Mouse (Mus musculus) lung, embryonic 16.5 days (tissue): Measurements from ENCODE around the gene Cope. TPM values are rescaled to one million over a fixed set of nuclear protein-coding genes. Genes with fewer than 3 reads are reported as not detected.

ENCODE experiments used
- ATAC-seq: fragments of 200-750 bp; cut with Nextera tagmentation; 2 replicates; pipeline ENCODE4 v1.8.0; 2017; ENCODE audit warnings: low read depth, mild to moderate bottlenecking, moderate library complexity
- H3K27ac ChIP-seq: fragments of 300-500 bp; sonication (generic); 2 replicates; pipeline ENCODE4 v1.5.1; 2014; ENCODE audit warnings: mild to moderate bottlenecking, control low read depth, low read length
- H3K27me3 ChIP-seq: fragments of 300-500 bp; sonication (generic); 2 replicates; pipeline ENCODE4 v1.6.1; 2014; ENCODE audit warnings: low read depth, low read length, mixed read lengths; ENCODE audit not compliant: control insufficient read depth, insufficient read depth
- H3K36me3 ChIP-seq: fragments of 300-500 bp; sonication (generic); 2 replicates; pipeline ENCODE4 v1.6.1; 2014; ENCODE audit warnings: low read length; ENCODE audit not compliant: control insufficient read depth, insufficient read depth
- H3K4me1 ChIP-seq: fragments of 300-500 bp; sonication (generic); replicated peaks from 2 replicates; pipeline ENCODE4 v1.6.1; 2014; ENCODE audit warnings: low read length, mixed read lengths; ENCODE audit not compliant: control insufficient read depth, insufficient read depth
- H3K4me2 ChIP-seq: fragments of 300-500 bp; sonication (generic); 2 replicates; pipeline ENCODE4 v1.6.1; 2014; ENCODE audit warnings: low read depth, low read length, control low read depth
- H3K4me3 ChIP-seq: fragments of 300-500 bp; sonication (generic); 2 replicates; pipeline ENCODE4 v1.5.1; 2014; ENCODE audit warnings: mild to moderate bottlenecking, low read length, control low read depth
- H3K9ac ChIP-seq: fragments of 300-500 bp; sonication (generic); 2 replicates; pipeline ENCODE4 v1.6.1; 2014; ENCODE audit warnings: low read length, control low read depth
- H3K9me3 ChIP-seq: fragments of 300-500 bp; sonication (generic); 2 replicates; pipeline ENCODE4 v1.6.1; 2016; ENCODE audit warnings: low read length; ENCODE audit not compliant: control insufficient read depth
- whole genome bisulfite sequencing: fragments of 180-500 bp; shearing (Covaris S2); extraction: QIAGEN DNeasy Blood & Tissue Kit; methylation state at CpG from one replicate; pipeline ENCODE4 v1.1.7; 2014; 5-methylcytosine and 5-hydroxymethylcytosine counted together
- polyA plus RNA-seq: library from polyadenylated mRNA; unstranded; fragments of >200 nt; fragmentation: Nextera tagmentation; extraction: Ambion mirVana; gene quantifications from 2 replicates; pipeline ENCODE4 v1.2.1, GENCODE M21; 2015

Gene Cope
- polyA plus RNA-seq, 1 experiment from 2014 or later: 325 TPM

- Histone ChIP-seq H3K9ac (no peak overlapping the region), H3K27me3 (no peaks in the 10 kb centered on the region), H3K4me3 (no peak overlapping the region), H3K4me2 (no peak overlapping the region), H3K4me1 (peaks cover 8% of the 10 kb centered on the region), H3K36me3 (no peaks in the 10 kb centered on the region), H3K9me3 (no peaks in the 10 kb centered on the region), H3K27ac (no peak overlapping the region)
- no peak for ATAC-seq
These were observed 28.0 kb upstream of the Cope start for GRCm38 (mm10) chr8:70274350-70274749.

DNA sequence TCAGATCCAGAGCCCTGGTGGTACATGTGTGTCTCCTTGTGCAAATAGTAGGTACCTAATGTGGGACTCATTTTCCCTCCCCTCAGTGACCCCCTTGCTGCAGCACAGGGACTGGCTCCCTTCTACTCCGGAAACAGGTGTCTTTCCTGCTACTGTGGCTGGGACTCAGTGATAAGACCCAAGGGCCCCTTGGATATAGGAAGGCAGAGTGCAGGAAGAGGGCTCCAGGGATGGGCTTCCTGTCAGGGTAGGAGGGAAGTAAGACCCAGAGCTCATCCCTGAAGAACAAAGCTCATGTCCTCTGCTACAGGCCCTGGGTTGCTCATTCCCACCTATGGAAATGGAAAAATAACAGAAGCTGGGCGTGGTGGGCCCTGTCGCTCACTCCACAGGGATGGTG lies 25.8 kb upstream of the Cope start:
- no peaks in the 10 kb centered on the region for H3K27me3 ChIP-seq
- H3K4me1 ChIP-seq: peaks cover 11% of the 10 kb centered on the region
- H3K36me3 ChIP-seq: no peaks in the 10 kb centered on the region
- H3K9me3 ChIP-seq: no peaks in the 10 kb centered on the region
- WGBS: 62% methylated on average over 3 of the region's 3 CpGs
- no peak overlapping the region for H3K4me3 ChIP-seq
- ATAC-seq: peak; percentile 81
- no peak overlapping the region for H3K4me2 ChIP-seq
- peak overlapping the region; percentile 64 for H3K27ac ChIP-seq
- no peak overlapping the region for H3K9ac ChIP-seq

DNA sequence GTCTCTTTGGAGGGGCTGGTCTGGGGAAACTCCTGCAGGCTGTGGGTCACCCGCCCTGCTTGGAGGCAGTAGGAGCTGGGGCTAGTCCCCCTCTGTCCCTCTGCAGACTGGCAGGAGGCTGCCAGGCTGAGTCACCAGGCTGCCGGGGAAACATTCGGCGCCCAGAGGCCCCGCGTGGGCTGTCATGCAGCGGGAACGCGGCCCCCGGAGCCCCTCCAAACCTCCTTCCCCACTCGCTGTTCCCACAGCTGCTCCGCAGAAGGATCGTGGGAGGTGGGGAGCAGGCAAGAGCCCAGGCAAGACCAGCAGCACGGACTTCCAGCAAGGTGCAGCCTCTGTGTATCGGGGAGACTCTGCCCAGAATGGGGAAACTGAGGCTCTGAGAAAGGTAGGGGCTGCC lies 24.1 kb upstream of the Cope start:
- no peak overlapping the region for H3K27ac ChIP-seq
- H3K9ac ChIP-seq: peak overlapping the region; percentile 30; the same call in 1 of the 2 replicates
- H3K27me3 ChIP-seq: no peaks in the 10 kb centered on the region
- peaks cover 7% of the 10 kb centered on the region; the same call in 1 of the 2 replicates for H3K4me1 ChIP-seq
- WGBS: 52% methylated on average over 15 of the region's 15 CpGs
- no peak overlapping the region for H3K4me2 ChIP-seq
- H3K36me3 ChIP-seq: no peaks in the 10 kb centered on the region
- H3K4me3 ChIP-seq: no peak overlapping the region
- no peak for ATAC-seq
- no peaks in the 10 kb centered on the region for H3K9me3 ChIP-seq

DNA sequence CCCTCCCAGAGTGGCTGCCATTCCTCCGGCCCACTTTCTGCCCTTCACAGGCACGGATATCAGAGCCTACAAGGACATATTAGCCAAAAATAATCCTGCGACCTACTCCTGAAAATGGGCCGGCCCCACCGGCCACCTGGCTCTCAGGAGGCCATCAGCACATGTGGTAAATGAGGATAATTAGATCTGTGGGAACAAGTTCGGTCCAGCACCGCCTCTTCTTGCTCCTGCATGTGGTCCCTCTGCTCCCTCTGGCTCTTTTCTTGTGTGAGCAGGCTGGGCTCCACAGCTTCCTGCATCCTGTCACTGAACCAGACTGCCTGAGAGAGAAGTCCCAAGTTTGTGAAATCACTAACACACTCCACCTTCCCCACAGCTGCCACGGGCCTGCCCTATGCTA lies 23.1 kb upstream of the Cope start:
- 0 out of 2 replicates have a peak overlapping the region, but pooled peaks have one; percentile 12 for H3K27ac ChIP-seq
- WGBS: 67% methylated on average over 8 of the region's 8 CpGs
- no peaks in the 10 kb centered on the region for H3K27me3 ChIP-seq
- H3K9ac ChIP-seq: no peak overlapping the region
- no peaks in the 10 kb centered on the region for H3K9me3 ChIP-seq
- no peak for ATAC-seq
- no peaks in the 10 kb centered on the region for H3K36me3 ChIP-seq
- peaks cover 7% of the 10 kb centered on the region; the same call in 1 of the 2 replicates for H3K4me1 ChIP-seq
- no peak overlapping the region for H3K4me2 ChIP-seq
- H3K4me3 ChIP-seq: no peak overlapping the region

- no peak for ATAC-seq
- peaks cover 6% of the 10 kb centered on the region for H3K36me3 ChIP-seq
- 21% methylated on average over 3 of the region's 3 CpGs for WGBS
- H3K9me3 ChIP-seq: no peaks in the 10 kb centered on the region
- no peak overlapping the region for H3K4me3 ChIP-seq
- H3K27me3 ChIP-seq: no peaks in the 10 kb centered on the region
- H3K4me1 ChIP-seq: peaks cover 11% of the 10 kb centered on the region; the same call in 1 of the 2 replicates
- H3K9ac ChIP-seq: no peak overlapping the region
- H3K27ac ChIP-seq: peak overlapping the region; percentile 2; the same call in 1 of the 2 replicates
- no peak overlapping the region for H3K4me2 ChIP-seq
These were observed 21.3 kb upstream of the Cope start for GRCm38 (mm10) chr8:70281001-70281400.

DNA sequence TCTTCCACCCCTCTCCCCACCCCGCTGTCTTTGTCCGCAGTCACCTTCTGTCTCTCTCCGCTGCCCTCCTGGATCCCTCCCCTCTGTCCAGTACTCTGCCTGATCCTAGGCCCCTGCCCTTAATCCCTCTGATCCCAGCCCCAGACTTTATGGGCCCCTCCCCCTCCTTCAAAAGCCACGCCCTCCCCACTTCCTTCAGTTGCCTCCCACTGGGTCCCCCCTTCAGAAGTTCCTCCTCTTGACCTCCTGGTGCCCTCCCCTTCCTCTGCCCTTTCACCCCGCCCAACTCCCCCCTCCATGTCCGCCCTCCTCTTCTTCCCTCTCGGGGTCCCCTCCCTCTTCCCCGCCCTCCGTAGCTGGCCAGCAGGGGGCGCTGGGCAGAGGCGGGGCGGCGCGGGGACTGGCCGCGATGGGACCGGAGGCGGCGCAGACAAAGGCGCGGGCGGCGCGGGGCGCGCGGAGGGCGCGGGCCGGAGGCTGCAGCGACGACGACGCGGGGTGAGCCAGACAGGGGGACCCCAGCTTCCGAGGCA lies 19.6 kb upstream of the Cope start, which contains the start of gene Homer3:
Homer3 (plus strand) TSS at position 225 of the 533 bp plus-strand sequence.
- Histone ChIP-seq H3K27me3 (no peaks in the 10 kb centered on the region), H3K9ac (peak within 1 kb of the TSS; percentile 97), H3K4me2 (peak within 1 kb of the TSS; percentile 83), H3K36me3 (peaks cover 21% of the 10 kb centered on the region), H3K4me1 (peaks cover 11% of the 10 kb centered on the region; the same call in 1 of the 2 replicates), H3K27ac (peak within 1 kb of the TSS; percentile 82), H3K4me3 (peak within 1 kb of the TSS; percentile 89), H3K9me3 (peaks cover 3% of the 10 kb centered on the region; the same call in 1 of the 2 replicates)
- ATAC-seq: peak; percentile 93
- 2% methylated on average over 27 of the region's 36 CpGs for WGBS

DNA sequence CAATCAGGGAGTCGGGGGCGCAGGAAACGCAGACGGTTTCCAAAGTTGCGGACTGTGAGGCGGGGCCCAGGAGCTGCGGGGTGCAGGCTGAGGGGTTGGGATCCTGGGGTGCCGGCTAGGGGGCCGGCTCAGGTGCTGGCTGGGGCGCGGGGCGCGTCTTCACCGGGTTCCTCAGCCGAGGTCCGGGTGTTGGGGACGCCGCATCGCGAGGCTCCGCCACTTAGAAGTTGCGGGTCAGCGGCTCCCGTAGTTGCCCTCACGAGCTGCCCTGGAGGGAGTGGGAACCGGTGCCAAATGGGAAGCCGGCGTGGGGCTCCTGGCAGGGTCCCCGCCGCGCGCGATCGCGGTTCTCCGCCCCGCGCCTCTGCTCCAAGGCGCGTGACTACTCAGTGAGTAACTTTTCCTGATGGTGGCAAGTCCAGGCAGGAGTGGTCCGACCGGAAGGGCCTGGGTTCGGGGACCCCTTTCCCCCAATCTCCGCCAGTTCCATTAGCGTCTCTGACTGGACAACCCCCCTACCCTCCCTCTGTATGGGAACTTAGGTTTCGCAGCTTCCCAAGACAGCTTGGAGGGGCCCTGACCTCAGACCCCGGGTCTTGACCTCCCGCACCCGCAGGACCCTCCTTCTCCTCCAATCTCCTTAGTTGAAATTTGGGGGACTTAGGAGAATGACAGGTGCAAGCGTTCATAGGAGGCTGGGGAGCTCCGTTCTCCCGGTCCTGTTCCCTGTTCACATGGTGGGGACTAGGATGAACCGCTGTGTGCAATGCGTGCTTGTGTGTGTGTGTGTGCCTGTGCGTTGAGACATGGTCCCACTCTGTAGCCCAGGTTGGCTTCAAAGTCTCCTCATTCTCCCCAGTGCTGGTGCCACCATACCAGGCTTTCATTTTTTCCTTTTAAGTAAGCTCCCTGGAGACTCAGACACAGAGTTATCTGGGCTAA lies 18.9 kb upstream of the Cope start:
- H3K27me3 ChIP-seq: no peaks in the 10 kb centered on the region
- H3K36me3 ChIP-seq: peaks cover 24% of the 10 kb centered on the region
- peak overlapping the region; percentile 82 for H3K27ac ChIP-seq
- H3K4me1 ChIP-seq: peaks cover 11% of the 10 kb centered on the region; the same call in 1 of the 2 replicates
- H3K9ac ChIP-seq: peak overlapping the region; percentile 97
- H3K4me3 ChIP-seq: peak overlapping the region; percentile 89
- under 1% methylated on average over 41 of the region's 55 CpGs for WGBS
- peak; percentile 56 for ATAC-seq
- peaks cover 3% of the 10 kb centered on the region; the same call in 1 of the 2 replicates for H3K9me3 ChIP-seq
- H3K4me2 ChIP-seq: peak overlapping the region; percentile 83

DNA sequence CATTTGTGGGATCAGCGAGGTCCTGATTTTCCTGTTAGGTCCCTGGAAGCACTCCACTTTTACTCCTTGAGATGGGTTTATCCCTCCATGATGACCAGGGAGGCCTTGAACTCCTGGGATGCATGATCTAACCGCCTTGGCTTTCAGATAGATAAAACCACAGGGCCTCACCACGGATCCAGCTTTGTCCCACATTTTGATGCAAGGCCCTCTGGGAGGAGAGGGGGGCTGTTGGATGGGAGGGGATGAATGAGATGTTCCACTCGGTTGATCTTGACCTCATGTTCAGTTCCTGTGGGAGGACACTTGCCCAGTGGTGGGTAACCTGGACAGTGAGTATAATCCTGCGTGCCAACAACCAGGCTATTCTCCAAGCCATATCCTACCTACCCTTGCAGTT lies 17.9 kb upstream of the Cope start:
- Histone ChIP-seq H3K27me3 (no peaks in the 10 kb centered on the region), H3K36me3 (peaks cover 28% of the 10 kb centered on the region), H3K4me2 (peak overlapping the region; percentile 29), H3K27ac (no peak overlapping the region), H3K9ac (no peak overlapping the region), H3K4me1 (peaks cover 11% of the 10 kb centered on the region; the same call in 1 of the 2 replicates), H3K4me3 (no peak overlapping the region), H3K9me3 (peaks cover 3% of the 10 kb centered on the region; the same call in 1 of the 2 replicates)
- WGBS: 74% methylated on average over 5 of the region's 5 CpGs
- no peak for ATAC-seq

DNA sequence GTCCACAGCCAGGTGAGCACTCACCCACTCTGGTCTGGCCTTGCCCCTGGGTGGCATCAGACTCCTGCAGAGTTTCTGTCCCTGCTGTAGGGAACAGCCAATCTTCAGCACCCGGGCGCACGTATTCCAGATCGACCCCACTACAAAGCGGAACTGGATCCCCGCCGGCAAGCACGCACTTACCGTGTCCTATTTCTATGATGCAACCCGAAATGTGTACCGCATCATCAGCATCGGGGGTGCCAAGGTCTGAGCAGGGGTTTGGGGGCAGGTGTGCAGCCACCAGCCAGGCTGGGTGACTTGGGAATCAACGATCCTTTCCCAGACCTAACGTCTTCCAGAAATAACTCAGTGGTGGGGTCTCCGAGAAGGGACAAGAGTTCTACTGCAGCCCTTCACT lies 17.0 kb upstream of the Cope start:
- H3K4me2 ChIP-seq: no peak overlapping the region
- peaks cover 11% of the 10 kb centered on the region; the same call in 1 of the 2 replicates for H3K4me1 ChIP-seq
- H3K4me3 ChIP-seq: no peak overlapping the region
- H3K9me3 ChIP-seq: peaks cover 3% of the 10 kb centered on the region; the same call in 1 of the 2 replicates
- no peak overlapping the region for H3K27ac ChIP-seq
- no peak overlapping the region for H3K9ac ChIP-seq
- no peak for ATAC-seq
- peaks cover 29% of the 10 kb centered on the region for H3K36me3 ChIP-seq
- H3K27me3 ChIP-seq: no peaks in the 10 kb centered on the region
- WGBS: 92% methylated on average over 15 of the region's 15 CpGs
